Mouse (Mus musculus): ENCODE measurements at regions not wholly inside any gene's neighbourhood (a gene's known extent, or its start where the extent isn't known, plus 50 kb on each side); places are given as distances from the start of the nearest gene placed in this dataset.

- TF ChIP-seq CTCF (conservative IDR thresholded peaks at IDR 0.05; ENCODE audit: insufficient read depth, insufficient read length, low read depth, low read length) (no peak), POLR2A (IDR thresholded peaks at IDR 0.05; ENCODE audit: low read depth, low read length) (no peak)
Measured at GRCm38 (mm10) chr12:104584408-104584807, 111.3 kb upstream of the Gsc start.

Data from kidney, adult 2 months (tissue).